Mouse (Mus musculus): ENCODE measurements around the gene Mfsd12. TPM values are rescaled to one million over a fixed set of nuclear protein-coding genes. Genes with fewer than 3 reads are reported as not detected.

Gene Mfsd12
- polyA plus RNA-seq, 1 experiment from 2014 or later = 8.8 TPM

GRCm38 (mm10) chr10:81405588-81406201 is 48.4 kb downstream of the Mfsd12 start:
- Histone ChIP-seq H3K36me3 (peaks cover 13% of the 10 kb centered on the region; the same call in 1 of the 2 replicates), H3K27ac (no peak overlapping the region; the same call in 1 of the 2 replicates), H3K4me1 (peaks cover 96% of the 10 kb centered on the region), H3K27me3 (ENCODE audit: low read depth, poor library complexity, severe bottlenecking) (peaks cover 69% of the 10 kb centered on the region), H3K4me3 (0 out of 2 replicates have a peak overlapping the region, but pooled peaks have one; percentile 42), H3K9me3 (replicated peaks) (no peaks in the 10 kb centered on the region)
- 42% methylated on average over 13 of the region's 13 CpGs for WGBS
- DNase-seq (ENCODE audit: low spot score) = peak; percentile 60

- H3K4me3 ChIP-seq = peak overlapping the region; percentile 42
Observed at GRCm38 (mm10) chr10:81406504-81407440, 49.5 kb downstream of the Mfsd12 start.

GRCm38 (mm10) chr10:81407539-81408423 is 50.5 kb downstream of the Mfsd12 start:
- WGBS = 17% methylated on average over 31 of the region's 31 CpGs
- H3K4me3 ChIP-seq = peak overlapping the region; percentile 42
- no peaks in the 10 kb centered on the region for H3K9me3 ChIP-seq (replicated peaks)
- H3K4me1 ChIP-seq = peaks cover 96% of the 10 kb centered on the region
- peak; percentile 59 for DNase-seq (ENCODE audit: low spot score)
- peaks cover 17% of the 10 kb centered on the region for H3K36me3 ChIP-seq
- H3K27ac ChIP-seq = peak overlapping the region; percentile 80
- H3K27me3 ChIP-seq (ENCODE audit: low read depth, poor library complexity, severe bottlenecking) = peaks cover 58% of the 10 kb centered on the region

More at GRCm38 (mm10) chr10:81406504-81407440, 49.5 kb downstream of the Mfsd12 start:
- WGBS = 21% methylated on average over 24 of the region's 24 CpGs
- Histone ChIP-seq H3K4me1 (peaks cover 96% of the 10 kb centered on the region), H3K27ac (peak overlapping the region; percentile 80), H3K36me3 (peaks cover 16% of the 10 kb centered on the region), H3K9me3 (replicated peaks) (no peaks in the 10 kb centered on the region), H3K27me3 (ENCODE audit: low read depth, poor library complexity, severe bottlenecking) (peaks cover 64% of the 10 kb centered on the region)
- DNase-seq (ENCODE audit: low spot score) = no peak

GRCm38 (mm10) chr10:81408424-81408729 is 51.1 kb downstream of the Mfsd12 start:
- Histone ChIP-seq H3K4me3 (peak overlapping the region; percentile 42), H3K9me3 (replicated peaks) (no peaks in the 10 kb centered on the region), H3K4me1 (peaks cover 96% of the 10 kb centered on the region), H3K36me3 (peaks cover 17% of the 10 kb centered on the region), H3K27ac (peak overlapping the region; percentile 80), H3K27me3 (ENCODE audit: low read depth, poor library complexity, severe bottlenecking) (peaks cover 52% of the 10 kb centered on the region)
- 31% methylated on average over 13 of the region's 13 CpGs for WGBS
- no peak for DNase-seq (ENCODE audit: low spot score)

- Histone ChIP-seq H3K4me1 (peaks cover 96% of the 10 kb centered on the region), H3K27me3 (ENCODE audit: low read depth, poor library complexity, severe bottlenecking) (peaks cover 47% of the 10 kb centered on the region), H3K27ac (peak overlapping the region; percentile 80), H3K36me3 (peaks cover 17% of the 10 kb centered on the region), H3K4me3 (peak overlapping the region; percentile 42), H3K9me3 (replicated peaks) (no peaks in the 10 kb centered on the region)
- peak; percentile 85 for DNase-seq (ENCODE audit: low spot score)
- WGBS = 8% methylated on average over 9 of the region's 9 CpGs
Observed at GRCm38 (mm10) chr10:81408871-81409291, 51.6 kb downstream of the Mfsd12 start.

- H3K4me3 ChIP-seq = peak overlapping the region; percentile 42
- no peak for DNase-seq (ENCODE audit: low spot score)
- peaks cover 17% of the 10 kb centered on the region for H3K36me3 ChIP-seq
- peaks cover 96% of the 10 kb centered on the region for H3K4me1 ChIP-seq
- WGBS = 15% methylated on average over 8 of the region's 8 CpGs
- H3K9me3 ChIP-seq (replicated peaks) = no peaks in the 10 kb centered on the region
- H3K27me3 ChIP-seq (ENCODE audit: low read depth, poor library complexity, severe bottlenecking) = peaks cover 43% of the 10 kb centered on the region
- peak overlapping the region; percentile 80 for H3K27ac ChIP-seq
Observed at GRCm38 (mm10) chr10:81409330-81409729, 52.0 kb downstream of the Mfsd12 start.

GRCm38 (mm10) chr10:81410350-81410749 is 53.1 kb downstream of the Mfsd12 start:
- peaks cover 32% of the 10 kb centered on the region for H3K27me3 ChIP-seq (ENCODE audit: low read depth, poor library complexity, severe bottlenecking)
- 0 out of 2 replicates have a peak overlapping the region, but pooled peaks have one; percentile 42 for H3K4me3 ChIP-seq
- no peak for DNase-seq (ENCODE audit: low spot score)
- 59% methylated on average over 4 of the region's 4 CpGs for WGBS
- H3K9me3 ChIP-seq (replicated peaks) = no peaks in the 10 kb centered on the region
- peaks cover 99% of the 10 kb centered on the region for H3K4me1 ChIP-seq
- peaks cover 9% of the 10 kb centered on the region for H3K36me3 ChIP-seq
- peak overlapping the region; percentile 80 for H3K27ac ChIP-seq

- Histone ChIP-seq H3K4me1 (peaks cover 100% of the 10 kb centered on the region), H3K4me3 (no peak overlapping the region), H3K9me3 (replicated peaks) (no peaks in the 10 kb centered on the region), H3K27ac (peak overlapping the region; percentile 89), H3K27me3 (ENCODE audit: low read depth, poor library complexity, severe bottlenecking) (peaks cover 26% of the 10 kb centered on the region), H3K36me3 (peaks cover 3% of the 10 kb centered on the region)
- 88% methylated on average over 9 of the region's 9 CpGs for WGBS
- no peak for DNase-seq (ENCODE audit: low spot score)
Observed at GRCm38 (mm10) chr10:81410981-81411380, 53.7 kb downstream of the Mfsd12 start.

GRCm38 (mm10) chr10:81411471-81412400 is 54.4 kb downstream of the Mfsd12 start:
- H3K36me3 ChIP-seq = peaks cover 3% of the 10 kb centered on the region
- H3K4me3 ChIP-seq = no peak overlapping the region
- peaks cover 18% of the 10 kb centered on the region for H3K27me3 ChIP-seq (ENCODE audit: low read depth, poor library complexity, severe bottlenecking)
- H3K9me3 ChIP-seq (replicated peaks) = no peaks in the 10 kb centered on the region
- peaks cover 100% of the 10 kb centered on the region for H3K4me1 ChIP-seq
- peak overlapping the region; percentile 89 for H3K27ac ChIP-seq
- no peak for DNase-seq (ENCODE audit: low spot score)
- 85% methylated on average over 18 of the region's 18 CpGs for WGBS

GRCm38 (mm10) chr10:81412586-81413309 is 55.5 kb downstream of the Mfsd12 start:
- peaks cover 8% of the 10 kb centered on the region for H3K27me3 ChIP-seq (ENCODE audit: low read depth, poor library complexity, severe bottlenecking)
- H3K36me3 ChIP-seq = peaks cover 3% of the 10 kb centered on the region
- 74% methylated on average over 16 of the region's 16 CpGs for WGBS
- DNase-seq (ENCODE audit: low spot score) = no peak
- peaks cover 100% of the 10 kb centered on the region for H3K4me1 ChIP-seq
- no peaks in the 10 kb centered on the region for H3K9me3 ChIP-seq (replicated peaks)
- peak overlapping the region; percentile 89 for H3K27ac ChIP-seq
- H3K4me3 ChIP-seq = no peak overlapping the region
